Mouse (Mus musculus) neural tube, embryonic 14.5 days (tissue): ENCODE results near the gene Ktn1. TPM values are rescaled to one million over a fixed set of nuclear protein-coding genes. Genes with fewer than 3 reads are reported as not detected.

Source experiments
- ATAC-seq: fragments of 200-750 bp; cut with Nextera tagmentation; 2 replicates; pipeline ENCODE4 v1.8.0; 2017; ENCODE audit warnings: low read depth, mild to moderate bottlenecking, moderate TSS enrichment, moderate library complexity
- H3K27ac ChIP-seq: fragments of 300-500 bp; sonication (generic); 2 replicates; pipeline ENCODE4 v1.5.1; 2014; ENCODE audit warnings: low read depth, mild to moderate bottlenecking, control low read depth, low read length, moderate library complexity, mixed read lengths
- H3K27me3 ChIP-seq: fragments of 300-500 bp; sonication (generic); 2 replicates; pipeline ENCODE4 v1.6.1; 2014; ENCODE audit warnings: low read length; ENCODE audit not compliant: control insufficient read depth, insufficient read depth
- H3K36me3 ChIP-seq: fragments of 300-500 bp; sonication (generic); 2 replicates; pipeline ENCODE4 v1.6.1; 2014; ENCODE audit warnings: low read length, mixed read lengths; ENCODE audit not compliant: control insufficient read depth, insufficient read depth
- H3K4me1 ChIP-seq: fragments of 300-500 bp; sonication (generic); 2 replicates; pipeline ENCODE4 v1.6.1; 2014; ENCODE audit warnings: low read length; ENCODE audit not compliant: control insufficient read depth, insufficient read depth
- H3K4me2 ChIP-seq: fragments of 300-500 bp; sonication (generic); 2 replicates; pipeline ENCODE4 v1.6.1; 2014; ENCODE audit warnings: mild to moderate bottlenecking, low read depth, low read length, control low read depth
- H3K4me3 ChIP-seq: fragments of 300-500 bp; sonication (generic); 2 replicates; pipeline ENCODE4 v1.5.1; 2014; ENCODE audit warnings: low read depth, low read length, control low read depth, mixed read lengths
- H3K9ac ChIP-seq: fragments of 300-500 bp; sonication (generic); replicated peaks from 2 replicates; pipeline ENCODE4 v1.6.1; 2014; ENCODE audit warnings: low read depth, mild to moderate bottlenecking, control low read depth, low read length, mixed read lengths
- H3K9me3 ChIP-seq: fragments of 300-500 bp; sonication (generic); 2 replicates; pipeline ENCODE4 v1.6.1; 2016; ENCODE audit warnings: low read length; ENCODE audit not compliant: control insufficient read depth
- WGBS: fragments of 180-500 bp; shearing (Covaris S2); extraction: QIAGEN DNeasy Blood & Tissue Kit; methylation state at CpG from one replicate; pipeline ENCODE4 v1.1.7; 2014; 5-methylcytosine and 5-hydroxymethylcytosine counted together
- polyA plus RNA-seq: library from polyadenylated mRNA; unstranded; fragments of >200 nt; fragmentation: Nextera tagmentation; extraction: Ambion mirVana; gene quantifications from 2 replicates; pipeline ENCODE4 v1.2.1, GENCODE M21; 2014

The Ktn1 gene
- polyA plus RNA-seq, 1 experiment from 2014 or later = 88.7 TPM

DNA sequence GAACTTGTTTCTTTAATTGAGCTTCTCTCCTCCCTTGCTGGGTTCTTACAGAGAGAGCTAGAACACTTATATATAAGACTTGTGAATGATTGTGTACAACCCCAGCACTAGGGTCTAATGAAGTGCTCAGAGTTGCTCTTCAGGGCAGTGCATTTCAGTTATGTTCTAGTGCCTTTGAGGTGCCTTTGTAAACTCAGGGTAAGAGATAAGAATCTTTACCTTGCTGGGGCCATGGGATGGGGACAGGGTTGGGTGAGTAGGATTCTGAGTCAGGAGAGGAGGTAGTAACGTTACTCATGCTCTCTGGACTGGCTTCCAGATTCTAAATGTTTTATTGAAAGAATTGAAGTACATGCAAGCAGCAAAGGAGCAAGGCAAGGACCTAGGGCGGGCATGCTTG lies 92.8 kb downstream of the Ktn1 start:
- Histone ChIP-seq H3K27me3 (no peaks in the 10 kb centered on the region), H3K4me2 (no peak overlapping the region), H3K36me3 (peaks cover 18% of the 10 kb centered on the region), H3K9me3 (no peaks in the 10 kb centered on the region), H3K27ac (no peak overlapping the region), H3K9ac (no peak overlapping the region), H3K4me3 (no peak overlapping the region), H3K4me1 (no peaks in the 10 kb centered on the region)
- WGBS = 93% methylated on average over 2 of the region's 2 CpGs
- no peak for ATAC-seq

DNA sequence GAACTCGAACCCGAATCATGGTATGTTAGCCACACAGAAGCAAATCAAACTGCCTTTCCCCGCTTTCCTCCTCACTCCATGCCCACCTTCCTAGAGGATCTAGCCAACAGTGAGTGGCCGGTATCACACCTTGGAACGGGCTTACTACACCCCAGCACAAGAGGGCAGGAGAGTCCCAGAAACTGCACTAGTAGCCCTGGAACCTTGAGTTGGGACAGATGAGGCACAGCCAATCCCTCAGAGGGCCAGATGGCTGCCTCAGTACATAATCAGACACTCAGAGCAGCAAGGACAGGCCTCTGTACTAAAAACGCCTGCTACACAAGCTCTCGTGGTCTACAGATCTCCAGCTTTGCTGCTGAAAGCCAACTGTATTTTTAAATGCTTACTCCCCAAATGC lies 94.4 kb downstream of the Ktn1 start:
- Histone ChIP-seq H3K27me3 (no peaks in the 10 kb centered on the region), H3K27ac (no peak overlapping the region), H3K4me1 (no peaks in the 10 kb centered on the region), H3K4me2 (no peak overlapping the region), H3K36me3 (peaks cover 5% of the 10 kb centered on the region; the same call in 1 of the 2 replicates), H3K9me3 (no peaks in the 10 kb centered on the region), H3K4me3 (no peak overlapping the region), H3K9ac (no peak overlapping the region)
- no peak for ATAC-seq
- WGBS = 88% methylated on average over 7 of the region's 7 CpGs

DNA sequence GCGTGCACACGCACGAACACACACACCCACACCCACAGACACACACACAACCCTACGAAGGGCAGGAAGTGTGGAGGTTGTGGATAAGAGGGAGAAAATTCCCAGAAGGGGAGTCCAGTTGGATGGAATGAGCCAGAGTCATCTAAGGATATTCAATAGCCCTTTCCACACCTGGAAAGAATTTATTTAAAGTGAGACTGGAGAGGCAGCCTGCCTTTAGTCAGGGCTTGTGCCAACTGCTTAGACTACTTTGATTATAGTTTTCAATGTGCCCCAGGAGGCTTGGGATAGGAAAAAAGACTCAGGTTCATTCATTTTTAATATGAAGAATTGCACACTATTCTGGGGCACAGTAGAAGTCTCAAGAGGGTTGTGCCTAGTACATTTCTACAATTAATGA lies 96.8 kb downstream of the Ktn1 start:
- no peaks in the 10 kb centered on the region for H3K9me3 ChIP-seq
- 83% methylated on average over 4 of the region's 4 CpGs for WGBS
- H3K36me3 ChIP-seq = 0 out of 2 replicates have a peak, but pooled peaks cover under 1% of the 10 kb centered on the region
- ATAC-seq = no peak
- no peak overlapping the region for H3K27ac ChIP-seq
- H3K4me1 ChIP-seq = no peaks in the 10 kb centered on the region
- H3K4me3 ChIP-seq = no peak overlapping the region
- H3K27me3 ChIP-seq = no peaks in the 10 kb centered on the region
- H3K9ac ChIP-seq = no peak overlapping the region
- H3K4me2 ChIP-seq = no peak overlapping the region

DNA sequence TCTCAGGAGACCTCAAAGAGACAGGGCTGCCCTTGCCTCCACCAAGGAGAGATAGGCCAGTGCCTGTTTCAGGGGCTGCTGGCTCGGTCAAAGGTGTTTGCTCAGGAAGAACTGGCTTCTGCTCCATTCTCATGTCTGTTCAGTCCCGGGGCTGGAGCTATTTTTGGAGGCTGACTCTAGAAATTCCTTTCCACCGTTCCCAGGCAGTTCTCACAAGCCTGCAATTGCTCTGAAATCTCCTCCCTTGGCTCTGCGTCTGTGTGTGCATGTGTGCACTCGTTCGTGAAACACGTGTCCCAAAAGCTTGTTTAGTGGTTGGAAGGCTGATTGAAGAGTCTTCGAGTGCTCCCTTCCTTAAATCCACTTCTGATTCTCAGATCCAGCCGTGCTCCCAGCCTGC lies 99.3 kb downstream of the Ktn1 start:
- 80% methylated on average over 9 of the region's 9 CpGs for WGBS

DNA sequence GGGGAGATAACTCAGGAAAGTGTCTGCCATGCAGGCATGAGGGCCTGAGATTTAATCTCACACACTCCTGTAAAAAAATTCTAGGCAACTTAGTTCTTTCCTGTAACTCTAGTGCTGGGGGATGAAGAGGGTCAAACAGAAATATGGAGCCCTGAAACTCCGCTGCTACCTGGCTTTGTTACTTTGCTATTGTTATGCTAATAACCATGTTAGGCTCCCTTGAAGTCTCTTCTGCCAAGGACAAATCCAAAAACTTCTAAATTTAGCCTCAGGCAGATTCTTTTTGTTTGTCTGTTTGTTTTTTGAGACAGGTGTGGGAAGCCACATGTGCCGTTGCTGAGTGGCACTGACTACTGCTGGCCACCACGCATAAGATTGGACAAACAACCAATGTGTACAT lies 100.5 kb downstream of the Ktn1 start:
- Histone ChIP-seq H3K36me3 (no peaks in the 10 kb centered on the region), H3K4me3 (no peak overlapping the region), H3K4me2 (no peak overlapping the region), H3K27ac (no peak overlapping the region), H3K27me3 (no peaks in the 10 kb centered on the region), H3K9ac (no peak overlapping the region), H3K9me3 (no peaks in the 10 kb centered on the region), H3K4me1 (no peaks in the 10 kb centered on the region)
- no peak for ATAC-seq
- WGBS = 86% methylated on average over 3 of the region's 3 CpGs

More for the DNA sequence above, 99.3 kb downstream of the Ktn1 start:
- no peaks in the 10 kb centered on the region for H3K27me3 ChIP-seq
- H3K4me2 ChIP-seq = no peak overlapping the region
- no peak for ATAC-seq
- no peaks in the 10 kb centered on the region for H3K36me3 ChIP-seq
- H3K9me3 ChIP-seq = no peaks in the 10 kb centered on the region
- no peak overlapping the region for H3K9ac ChIP-seq
- H3K4me1 ChIP-seq = no peaks in the 10 kb centered on the region
- H3K27ac ChIP-seq = no peak overlapping the region
- no peak overlapping the region for H3K4me3 ChIP-seq

DNA sequence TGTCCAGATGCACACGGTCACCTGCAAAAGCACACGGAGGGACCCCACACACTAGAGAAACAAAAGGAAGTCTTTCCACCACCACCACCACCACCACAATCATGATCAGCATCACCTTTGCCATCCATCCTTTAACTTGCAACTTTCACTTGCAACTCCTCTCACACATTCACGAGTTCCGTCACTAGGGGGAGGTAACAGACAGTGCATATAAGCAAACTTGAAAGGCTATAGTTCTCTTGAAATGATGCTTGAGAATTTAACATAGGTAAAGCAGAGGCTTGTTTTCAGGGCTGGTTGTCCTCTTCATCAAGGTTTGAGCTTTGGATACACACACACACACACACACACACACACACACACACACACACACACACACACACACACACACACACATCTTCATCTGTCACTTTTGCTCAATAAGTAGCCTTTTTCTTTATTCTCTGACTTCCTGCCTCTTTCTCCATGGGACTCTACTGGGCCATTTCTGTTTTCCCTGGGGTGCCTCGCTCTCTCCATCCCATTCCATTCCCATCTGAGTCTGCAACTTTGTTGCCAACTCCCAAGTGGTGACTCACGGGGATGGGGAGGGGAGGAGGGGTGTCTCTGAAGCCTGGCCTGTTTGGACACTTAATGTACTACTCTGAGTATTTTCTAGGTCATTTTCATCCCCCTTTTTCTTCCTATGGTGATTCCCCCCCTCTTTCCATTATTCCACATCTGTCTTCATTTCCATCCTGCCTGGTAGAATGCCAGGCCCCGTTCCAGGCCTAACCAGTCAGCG lies 103.4 kb downstream of the Ktn1 start:
- peak; percentile 82 for ATAC-seq
- no peak overlapping the region for H3K9ac ChIP-seq
- H3K27me3 ChIP-seq = no peaks in the 10 kb centered on the region
- H3K27ac ChIP-seq = no peak overlapping the region
- H3K36me3 ChIP-seq = no peaks in the 10 kb centered on the region
- no peaks in the 10 kb centered on the region for H3K9me3 ChIP-seq
- WGBS = 48% methylated on average over 8 of the region's 8 CpGs
- no peaks in the 10 kb centered on the region for H3K4me1 ChIP-seq
- H3K4me2 ChIP-seq = no peak overlapping the region
- no peak overlapping the region for H3K4me3 ChIP-seq

DNA sequence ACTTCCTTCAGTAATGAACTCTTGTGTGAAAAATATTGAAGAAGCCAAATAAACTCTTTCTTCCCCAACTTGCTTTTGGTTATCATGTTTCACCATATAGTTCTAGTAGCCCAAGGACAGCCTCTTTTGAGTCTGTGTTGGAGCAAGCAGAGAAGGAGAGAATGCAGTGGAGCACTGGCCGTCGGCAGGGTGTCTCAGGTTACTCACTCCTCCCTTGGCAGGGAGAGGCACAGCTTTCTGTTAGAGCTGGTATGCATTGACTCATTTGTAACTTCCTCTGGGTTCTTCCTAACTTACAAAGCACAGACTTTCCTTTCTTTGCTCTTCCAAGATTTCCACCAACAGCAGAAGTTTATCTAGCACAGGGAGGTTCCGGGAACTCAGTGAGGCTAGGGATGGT lies 105.3 kb downstream of the Ktn1 start:
- Histone ChIP-seq H3K9ac (no peak overlapping the region), H3K4me2 (no peak overlapping the region), H3K27ac (no peak overlapping the region), H3K27me3 (no peaks in the 10 kb centered on the region), H3K9me3 (no peaks in the 10 kb centered on the region), H3K4me3 (no peak overlapping the region), H3K4me1 (no peaks in the 10 kb centered on the region), H3K36me3 (no peaks in the 10 kb centered on the region)
- 73% methylated on average over 3 of the region's 3 CpGs for WGBS
- no peak for ATAC-seq

DNA sequence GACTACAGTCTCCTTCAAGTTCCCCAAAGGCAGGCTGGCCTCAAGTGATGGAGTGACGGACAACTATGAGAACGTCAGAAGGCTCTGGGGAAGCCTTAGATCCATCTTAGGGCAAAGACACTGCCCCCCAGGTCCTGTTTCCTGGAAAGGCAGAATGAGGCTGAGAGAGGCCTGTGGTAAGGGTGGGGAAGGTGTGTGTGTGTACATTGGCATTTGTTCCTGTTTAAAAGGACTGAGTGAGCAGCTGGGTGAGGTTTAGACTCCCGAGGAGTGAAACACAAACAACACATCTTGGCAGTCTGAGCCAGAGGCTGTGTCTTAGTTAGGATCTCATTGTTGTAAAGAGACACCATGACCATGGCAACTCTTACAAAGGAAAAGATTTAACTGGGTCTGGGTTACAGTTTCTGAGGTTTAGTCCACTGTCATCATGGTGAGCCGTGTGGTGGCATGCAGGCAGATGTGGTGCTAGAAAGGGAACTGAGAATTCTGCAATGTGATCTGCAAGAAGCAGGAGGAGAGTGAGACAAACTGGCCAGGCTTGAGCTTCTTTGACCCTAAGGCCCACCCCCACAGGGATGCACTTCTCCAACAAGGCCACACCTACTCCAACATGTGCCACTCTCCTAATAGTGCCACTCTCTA lies 106.1 kb downstream of the Ktn1 start:
- no peak overlapping the region for H3K4me3 ChIP-seq
- no peak overlapping the region for H3K9ac ChIP-seq
- H3K4me2 ChIP-seq = no peak overlapping the region
- WGBS = 86% methylated on average over 4 of the region's 4 CpGs
- no peaks in the 10 kb centered on the region for H3K4me1 ChIP-seq
- no peak overlapping the region for H3K27ac ChIP-seq
- no peak for ATAC-seq
- H3K27me3 ChIP-seq = no peaks in the 10 kb centered on the region
- no peaks in the 10 kb centered on the region for H3K36me3 ChIP-seq
- no peaks in the 10 kb centered on the region for H3K9me3 ChIP-seq

DNA sequence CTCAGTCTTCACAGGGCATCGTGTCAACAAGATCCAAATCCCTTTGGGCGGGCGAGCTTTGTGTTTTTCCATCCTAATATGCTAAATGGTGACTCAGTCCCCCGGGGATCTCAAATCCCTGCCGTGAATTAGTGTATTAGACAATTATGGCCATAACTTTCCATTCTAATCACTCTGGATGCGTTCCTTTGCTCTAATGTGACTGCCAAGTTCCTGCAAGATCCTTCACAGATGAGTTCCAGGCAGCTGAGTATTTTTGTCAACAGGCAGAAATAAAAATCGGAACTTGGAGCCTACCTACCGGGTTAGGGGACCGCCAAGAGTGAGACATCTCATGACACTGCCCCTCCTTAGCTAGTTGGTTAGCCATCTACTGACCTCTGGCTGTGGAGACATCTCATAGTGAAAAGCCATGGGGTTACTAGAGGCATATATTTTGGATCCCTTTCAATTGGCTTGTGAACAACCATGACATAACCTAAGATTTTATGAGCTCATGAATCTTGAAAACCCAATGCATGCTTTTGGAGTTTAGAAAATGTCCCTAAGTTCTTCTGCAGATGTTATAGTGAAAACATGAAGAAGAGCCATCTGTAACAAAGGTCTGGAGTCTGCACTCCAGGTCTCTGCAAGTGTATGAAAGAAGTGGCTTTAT lies 108.3 kb downstream of the Ktn1 start:
- WGBS = 83% methylated on average over 9 of the region's 9 CpGs
- Histone ChIP-seq H3K9ac (no peak overlapping the region), H3K4me1 (no peaks in the 10 kb centered on the region), H3K4me2 (no peak overlapping the region), H3K4me3 (no peak overlapping the region), H3K27ac (no peak overlapping the region), H3K36me3 (no peaks in the 10 kb centered on the region), H3K9me3 (no peaks in the 10 kb centered on the region), H3K27me3 (no peaks in the 10 kb centered on the region)
- ATAC-seq = no peak
